Mouse (Mus musculus) right cerebral cortex, adult 2 months (tissue): ENCODE measurements at regions not wholly inside any gene's neighbourhood (a gene's known extent, or its start where the extent isn't known, plus 50 kb on each side); places are given as distances from the start of the nearest gene placed in this dataset.
A peak's percentile ranks its signal among the peaks of the same experiment; 100 is the strongest.
"Not testable (repeated sequence)": the region's sequence is repeated elsewhere in the genome, so short reads cannot be mapped to it uniquely, and the experiment has no call there.

Source experiments
- DNase-seq, 2 experiments: peaks; one replicate each; pipeline ENCODE4 v3.0.0; 2021 to 2022; ENCODE audit warnings: low spot score in 2 of 2

GRCm38 (mm10) chr3:33440905-33441304 lies 297.9 kb upstream of the Pex5l start:
- DNase-seq, result no peak

- DNase-seq, result peak; percentile 50 to 65
These were observed 297.5 kb upstream of the Pex5l start for GRCm38 (mm10) chr3:33440500-33440899.

DNA sequence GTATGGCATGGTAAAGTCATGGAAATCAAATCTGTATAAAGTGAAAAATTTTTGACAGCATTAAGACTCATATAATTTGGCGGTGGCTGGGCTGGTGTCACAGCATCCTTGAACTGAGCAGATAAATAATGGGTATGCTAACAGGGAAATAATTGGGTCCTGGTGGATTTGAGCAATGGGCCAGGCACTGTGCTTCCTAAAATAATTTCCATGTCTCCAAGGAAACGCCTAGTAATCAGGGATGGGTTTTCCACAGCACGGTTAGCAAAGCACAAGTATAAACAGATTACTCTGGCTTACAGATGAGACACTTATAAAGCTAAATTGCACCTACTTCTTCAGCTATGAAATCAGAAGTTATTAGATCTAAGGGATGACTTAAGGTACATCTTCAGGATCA lies 273.9 kb upstream of the Pex5l start:
- DNase-seq, result no peak

- DNase-seq, result no peak
These were observed 273.3 kb upstream of the Pex5l start for GRCm38 (mm10) chr3:33416321-33416720.

DNA sequence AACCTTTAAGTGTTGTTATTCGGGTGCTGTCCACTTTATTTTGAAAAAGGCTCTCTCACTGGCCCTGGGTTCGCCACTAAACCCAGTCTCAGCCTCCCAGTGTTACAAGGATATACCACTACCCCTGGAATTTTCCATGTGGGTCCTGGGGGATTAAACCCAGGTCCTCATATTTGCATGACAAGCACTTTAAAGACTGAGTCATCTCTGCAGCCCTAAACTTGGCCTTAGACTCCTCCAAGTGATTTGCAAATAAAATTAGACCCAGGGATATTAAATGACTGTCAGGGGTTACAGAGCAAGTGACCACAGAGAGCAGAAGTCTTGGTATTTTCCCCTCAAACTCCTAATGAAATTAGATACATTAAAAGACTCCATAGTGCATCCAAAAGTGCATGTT lies 258.9 kb upstream of the Pex5l start:
- no peak for DNase-seq

DNA sequence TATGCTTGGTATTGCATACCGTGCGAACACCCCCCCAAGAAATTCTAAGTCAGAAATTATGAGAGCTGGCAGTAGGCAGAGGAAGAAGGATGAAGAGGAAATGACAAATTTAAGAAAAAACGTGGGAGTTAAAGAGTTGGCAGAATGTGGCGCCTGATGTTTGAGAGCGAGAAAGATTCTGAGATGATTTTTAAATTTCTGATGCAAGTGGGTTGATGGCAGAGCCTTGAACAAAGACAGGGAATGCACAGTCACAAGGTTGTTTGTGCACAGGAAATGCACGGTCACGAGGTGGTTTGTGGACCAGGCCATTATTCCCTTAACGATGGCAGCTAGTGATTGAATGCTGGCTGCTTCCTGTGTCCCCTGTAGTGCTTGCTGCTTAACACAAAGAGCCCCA lies 256.3 kb upstream of the Pex5l start:
- peak; percentile 65 to 67 for DNase-seq

DNA sequence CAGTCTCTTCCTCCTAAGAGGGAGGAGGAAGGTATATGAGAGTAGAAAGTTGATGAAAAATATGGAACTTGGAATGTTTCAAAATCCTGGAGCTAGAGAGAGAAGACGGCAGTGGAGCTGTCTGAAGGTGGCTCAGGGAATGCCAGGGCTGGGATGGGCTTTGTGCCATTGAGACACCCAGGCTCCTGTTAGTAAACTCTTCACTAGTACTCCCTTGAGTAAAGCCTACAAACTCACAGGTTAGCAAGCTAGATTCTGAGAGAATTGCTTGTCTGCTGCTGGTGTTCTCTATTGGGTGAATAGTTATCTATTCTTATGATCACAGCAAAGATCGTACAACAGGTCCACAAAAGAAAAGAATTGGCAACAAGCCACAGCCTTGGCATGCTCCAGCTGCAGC lies 255.3 kb upstream of the Pex5l start:
- no peak for DNase-seq

GRCm38 (mm10) chr3:33397217-33397616 lies 254.2 kb upstream of the Pex5l start:
- no peak for DNase-seq

DNA sequence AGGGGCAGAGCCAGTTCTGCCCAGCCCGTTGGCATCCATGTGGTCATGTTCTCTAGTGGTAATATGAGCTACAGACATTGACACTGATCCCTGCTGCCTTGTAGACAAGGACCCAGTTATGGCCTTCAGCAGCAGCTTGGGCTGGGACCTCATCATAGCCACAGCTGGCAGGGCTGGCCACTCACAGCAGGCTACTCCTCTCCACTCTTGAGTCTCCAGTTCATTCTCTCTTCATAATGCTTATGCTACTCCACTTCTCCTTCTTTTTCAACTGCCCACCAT lies 249.4 kb upstream of the Pex5l start:
- DNase-seq, result no peak

GRCm38 (mm10) chr3:33391765-33392540 lies 248.9 kb upstream of the Pex5l start:
- DNase-seq, result no peak

DNA sequence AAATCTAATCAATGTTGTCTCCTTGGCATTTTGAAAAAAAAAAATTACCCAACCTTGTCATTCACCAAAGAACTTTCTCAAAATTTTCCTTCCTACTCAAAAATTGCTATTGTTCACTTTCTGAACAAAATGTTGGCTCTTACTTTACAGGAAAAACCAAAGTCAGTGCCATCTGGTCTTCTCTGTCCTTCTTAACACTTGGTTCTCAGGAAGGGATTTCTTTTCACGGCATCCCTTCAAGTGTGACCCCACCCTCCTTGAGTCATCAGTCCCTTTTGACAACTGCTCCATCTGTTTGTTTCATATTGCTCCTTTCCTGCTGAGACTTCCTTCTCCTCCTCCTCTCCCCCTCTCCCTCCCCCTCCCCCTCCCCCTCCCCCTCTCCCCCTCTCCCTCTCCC lies 245.1 kb upstream of the Pex5l start:
- DNase-seq, result peak in 1 of 2 experiments; percentile 53

GRCm38 (mm10) chr3:33383622-33384021 lies 240.6 kb upstream of the Pex5l start:
- no peak for DNase-seq

GRCm38 (mm10) chr3:33379604-33380003 lies 236.6 kb upstream of the Pex5l start:
- no peak for DNase-seq

GRCm38 (mm10) chr3:33375161-33375560 lies 232.1 kb upstream of the Pex5l start:
- DNase-seq, result no peak

DNA sequence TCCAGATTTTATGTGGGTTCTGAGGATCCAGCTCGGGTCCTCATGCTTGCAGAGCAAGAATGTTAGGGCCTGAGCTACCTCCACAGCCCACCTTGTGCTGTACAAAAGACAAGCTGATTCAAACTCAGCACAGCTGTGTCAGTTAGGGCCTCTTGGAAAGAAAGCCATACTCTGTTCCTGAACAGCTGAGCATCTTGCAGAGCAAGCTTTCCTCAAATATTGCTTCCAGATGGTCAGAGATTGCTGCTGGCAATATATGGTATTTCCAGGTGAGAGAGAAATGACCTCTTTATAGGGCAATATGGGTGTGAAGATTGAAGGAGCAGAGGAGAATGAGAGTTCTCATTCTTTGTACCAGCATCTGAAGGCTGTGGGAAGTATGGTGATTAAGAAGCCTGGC lies 229.8 kb upstream of the Pex5l start:
- no peak for DNase-seq

- DNase-seq, result no peak
These were observed 220.5 kb upstream of the Pex5l start for GRCm38 (mm10) chr3:33363521-33363920.

DNA sequence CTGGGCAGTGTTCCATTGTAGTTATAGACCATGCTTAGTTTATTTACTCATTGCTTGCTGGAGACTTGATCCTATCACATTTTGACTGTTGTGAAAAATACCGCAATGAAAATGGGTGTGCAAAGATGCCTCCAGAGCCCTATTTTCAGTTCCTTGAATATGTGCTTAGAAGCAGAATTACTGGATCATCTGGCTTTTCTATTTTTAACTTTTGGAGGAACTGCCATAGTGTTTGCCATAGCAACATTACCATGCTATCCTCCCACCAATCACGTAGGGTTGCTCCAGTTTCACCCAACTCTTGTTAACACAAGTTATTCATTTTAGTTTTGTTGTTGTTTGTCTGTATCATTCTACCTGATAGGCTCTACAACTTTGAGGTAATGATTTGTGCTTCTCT lies 217.0 kb upstream of the Pex5l start:
- no peak for DNase-seq

DNA sequence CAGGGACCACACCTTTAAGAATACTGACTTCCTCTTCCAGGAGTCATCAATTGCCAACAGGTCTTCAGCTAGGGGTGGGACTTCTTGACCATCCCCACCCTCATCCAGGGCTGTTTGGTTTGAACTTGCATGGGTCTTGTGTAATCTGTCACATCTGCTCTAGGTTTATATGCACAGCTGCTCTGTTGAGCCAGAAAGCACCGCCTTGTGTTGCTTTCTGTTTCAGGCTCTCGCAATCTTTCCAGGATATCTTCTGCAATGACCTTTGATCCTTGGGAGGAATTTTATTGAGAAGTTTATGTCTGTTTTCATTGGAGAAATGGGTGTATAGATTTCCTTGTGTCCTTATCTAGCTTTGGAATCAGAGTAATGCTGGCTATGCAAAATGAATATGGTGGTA lies 210.8 kb upstream of the Pex5l start:
- DNase-seq, result no peak

DNA sequence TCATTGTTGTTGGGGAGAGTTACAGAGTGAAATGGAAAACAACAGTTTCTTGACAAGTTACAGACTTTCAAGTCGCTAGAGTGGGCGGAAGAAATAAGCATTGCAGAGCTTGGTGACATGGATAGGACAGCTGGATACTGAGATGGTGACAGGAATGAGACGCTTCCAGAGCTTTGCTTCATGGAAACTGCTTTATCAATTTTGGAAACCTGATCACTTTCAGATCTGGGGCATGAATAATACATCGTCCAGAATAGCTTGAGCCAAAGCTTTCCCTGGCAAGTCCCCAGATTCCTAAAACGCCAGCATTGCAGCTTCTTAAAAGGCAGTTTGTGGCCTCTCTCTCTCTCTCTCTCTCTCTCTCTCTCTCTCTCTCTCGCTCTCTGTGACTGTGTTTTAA lies 207.9 kb upstream of the Pex5l start:
- DNase-seq, result peak; percentile 23 to 32

GRCm38 (mm10) chr3:33334056-33334455 lies 191.0 kb upstream of the Pex5l start:
- DNase-seq, result peak; percentile 40 to 49

DNA sequence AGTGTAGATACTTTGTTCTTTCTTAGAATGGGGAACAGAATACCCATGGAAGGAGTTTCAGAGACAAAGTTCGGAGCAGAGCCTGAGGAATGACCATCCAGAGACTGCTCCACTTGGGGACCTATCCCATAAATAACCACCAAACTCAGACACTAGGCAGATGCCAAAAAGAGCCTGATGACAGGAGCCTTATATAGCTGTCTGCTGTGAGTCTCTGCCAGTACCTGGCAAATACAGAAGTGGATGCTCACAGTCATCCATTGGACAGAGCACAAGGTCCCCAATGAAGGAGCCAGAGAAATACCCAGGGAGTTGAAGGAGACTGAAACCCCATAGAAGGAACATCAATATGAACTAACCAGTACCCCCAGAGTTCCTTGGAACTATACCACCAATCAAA lies 174.6 kb upstream of the Pex5l start:
- DNase-seq, result not testable (repeated sequence)

GRCm38 (mm10) chr3:33312230-33312825 lies 169.3 kb upstream of the Pex5l start:
- DNase-seq, result no peak

- DNase-seq, result peak in 1 of 2 experiments; percentile 14
These were observed 165.2 kb upstream of the Pex5l start for GRCm38 (mm10) chr3:33308212-33308611.

DNA sequence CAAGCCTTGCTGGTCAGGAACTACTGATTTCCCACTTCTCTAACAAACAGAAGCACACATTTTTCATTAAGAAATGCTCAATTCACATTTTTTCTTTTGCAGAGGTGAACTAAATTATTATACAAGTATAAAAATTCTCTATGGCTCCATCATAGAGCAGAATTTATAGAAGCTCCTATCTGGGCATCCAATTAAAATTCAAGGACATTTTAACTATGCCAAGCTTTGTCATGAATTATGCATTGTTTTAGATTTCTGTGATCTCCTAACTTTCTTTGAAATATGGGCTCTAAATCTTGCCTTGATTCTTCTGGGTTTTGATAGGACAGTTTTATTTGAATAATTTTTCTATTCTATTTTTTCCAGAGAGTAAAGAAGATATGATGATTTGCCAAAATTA lies 163.1 kb upstream of the Pex5l start:
- DNase-seq, result no peak
